Mouse (Mus musculus) cortical plate, adult 2 months (tissue): ENCODE measurements around the gene Selenon. TPM values are rescaled to one million over a fixed set of nuclear protein-coding genes. Genes with fewer than 3 reads are reported as not detected.

Experiments
- H3K27ac ChIP-seq: fragments of 200-500 bp; 2 replicates; pipeline ENCODE4 v1.5.1; 2012; ENCODE audit warnings: low read length, control low read depth, inconsistent platforms; ENCODE audit not compliant: insufficient read depth
- H3K4me1 ChIP-seq: fragments of 200-500 bp; 2 replicates; pipeline ENCODE4 v1.6.1; 2011; ENCODE audit warnings: low read length; ENCODE audit not compliant: control insufficient read depth, insufficient read depth
- H3K4me3 ChIP-seq: fragments of 200-500 bp; 2 replicates; pipeline ENCODE4 v1.5.1; 2011; ENCODE audit warnings: mild to moderate bottlenecking, low read length, control low read depth; ENCODE audit not compliant: insufficient read depth
- CTCF ChIP-seq: fragments of 200-500 bp; IDR thresholded peaks from 2 replicates; pipeline ENCODE4 v1.5.1; 2011; ENCODE audit warnings: mild to moderate bottlenecking, control low read depth, low read length; ENCODE audit not compliant: insufficient read depth; ENCODE audit errors: extremely low read depth
- POLR2A ChIP-seq: fragments of 200-500 bp; IDR thresholded peaks from 2 replicates; pipeline ENCODE4 v1.6.1; 2011; ENCODE audit warnings: mild to moderate bottlenecking, low read length, control low read depth; ENCODE audit not compliant: insufficient read depth; ENCODE audit errors: extremely low read depth
- polyA plus RNA-seq: library from polyadenylated mRNA; depleted of rRNA; stranded (reverse); fragments of >200 nt; gene quantifications from 2 replicates; pipeline ENCODE4 v1.2.3, GENCODE M21; 2012

The Selenon gene
- polyA plus RNA-seq, 1 experiment: 19.0 TPM

DNA sequence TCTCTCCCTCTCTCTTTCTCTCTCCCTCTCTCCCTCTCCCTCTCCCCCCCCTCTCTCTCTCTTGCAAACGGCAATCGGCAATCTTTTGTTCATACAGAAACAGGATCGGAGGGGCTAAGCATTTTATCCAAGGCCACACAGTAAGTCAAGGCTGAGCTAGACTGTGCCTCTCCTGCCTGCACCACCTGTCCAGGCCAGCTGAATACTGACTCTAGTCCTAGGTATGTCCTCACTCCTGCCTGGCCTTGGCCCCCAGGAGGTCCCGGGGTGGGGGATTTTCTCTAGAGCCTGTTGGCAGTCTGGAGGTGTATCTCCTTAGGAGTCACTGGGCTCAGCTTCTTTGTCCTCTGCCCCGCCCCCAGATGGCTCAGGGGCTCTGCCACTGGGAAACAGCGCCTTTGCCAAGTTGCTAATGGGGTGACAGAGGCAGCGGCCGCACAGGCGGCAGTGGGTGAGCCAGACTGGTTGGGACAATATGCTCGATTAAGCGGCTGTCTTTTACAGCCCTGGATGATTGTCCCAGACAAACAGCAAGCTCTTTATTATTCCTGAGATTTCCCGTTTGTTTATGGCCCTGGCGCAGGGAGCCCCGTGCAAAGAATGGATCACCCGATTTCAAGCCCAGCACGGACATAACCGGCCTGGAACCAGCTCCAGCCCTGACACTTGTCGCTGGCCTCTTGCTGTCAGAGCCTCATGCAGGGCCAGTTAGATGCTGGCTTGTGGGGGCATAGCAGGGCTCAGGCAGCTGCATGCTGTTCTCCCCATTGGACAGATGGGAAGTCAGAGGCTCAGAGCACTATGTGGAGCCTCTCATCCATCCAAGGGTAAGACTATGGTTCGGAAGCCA, 15.6 kb upstream of the Selenon start:
- Histone ChIP-seq H3K4me1 (no peaks in the 10 kb centered on the region), H3K4me3 (no peak overlapping the region), H3K27ac (no peak overlapping the region)
- no peak for TF ChIP-seq CTCF
- no peak for TF ChIP-seq POLR2A

DNA sequence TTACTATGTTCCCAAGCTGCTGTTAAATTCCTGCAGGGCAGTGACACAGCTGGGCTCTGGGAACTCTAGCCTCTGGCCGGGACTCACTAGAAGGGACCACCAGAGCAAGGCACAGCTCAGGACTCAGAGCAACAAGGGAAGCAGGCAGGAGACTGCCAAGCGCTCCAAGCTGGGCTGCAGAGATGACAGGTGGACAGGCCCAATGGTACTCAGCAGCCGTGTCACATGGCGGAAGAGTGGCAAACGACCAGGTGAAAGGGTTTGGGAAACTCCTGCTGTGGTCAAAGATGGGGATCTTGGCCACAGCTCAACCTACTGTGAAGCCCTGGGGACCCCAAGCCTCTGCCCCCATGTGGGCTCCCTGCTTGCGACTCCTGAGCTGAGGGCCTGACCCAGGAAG, 12.1 kb upstream of the Selenon start:
- no peak overlapping the region for H3K27ac ChIP-seq

DNA sequence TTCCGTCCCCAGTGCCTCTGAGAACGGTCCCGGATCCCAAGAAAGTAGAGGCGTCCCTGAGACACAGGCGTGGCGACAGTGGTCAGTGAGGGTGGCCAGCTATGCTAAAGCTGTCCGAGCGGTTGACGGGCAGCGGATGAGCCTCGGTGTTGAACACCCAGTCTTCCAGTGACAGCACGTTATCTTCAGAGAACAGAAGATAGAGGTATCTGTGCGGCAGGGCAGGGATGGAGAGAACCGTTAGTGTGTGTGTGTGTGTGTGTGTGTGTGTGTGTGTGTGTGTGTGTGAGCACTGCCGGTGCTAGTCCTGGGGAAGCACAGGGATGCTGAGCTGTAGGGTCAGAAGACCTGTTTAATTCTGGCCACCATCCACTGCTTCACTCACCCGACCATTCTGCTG, 11.7 kb upstream of the Selenon start:
- no peak overlapping the region for H3K4me3 ChIP-seq
- H3K27ac ChIP-seq: no peak overlapping the region
- TF ChIP-seq POLR2A: no peak
- TF ChIP-seq CTCF: no peak
- no peaks in the 10 kb centered on the region for H3K4me1 ChIP-seq

More for the DNA sequence above, 12.1 kb upstream of the Selenon start:
- H3K4me1 ChIP-seq: no peaks in the 10 kb centered on the region
- no peak overlapping the region for H3K4me3 ChIP-seq
- TF ChIP-seq POLR2A (no peak), CTCF (no peak)

DNA sequence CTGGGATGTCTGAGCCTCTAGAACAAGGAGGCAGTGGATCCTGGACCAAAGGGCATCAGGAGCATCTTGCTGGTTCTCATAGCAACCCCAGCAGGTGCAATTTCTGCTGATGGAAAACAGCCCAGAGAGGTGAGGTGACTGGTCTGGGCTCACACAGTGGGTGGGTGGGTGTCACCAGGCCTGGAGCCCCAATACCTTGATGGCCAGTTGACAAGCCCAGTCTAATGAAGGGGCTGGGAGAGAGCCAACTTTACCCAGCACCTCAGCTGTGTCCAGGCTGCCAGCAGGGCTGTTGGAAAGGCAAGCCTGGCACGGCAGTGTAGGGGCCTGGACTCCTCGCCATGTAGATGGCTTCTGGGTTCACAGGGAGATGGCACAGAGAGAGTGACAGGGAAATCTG, 10.0 kb upstream of the Selenon start:
- Histone ChIP-seq H3K4me1 (no peaks in the 10 kb centered on the region), H3K27ac (no peak overlapping the region), H3K4me3 (no peak overlapping the region)
- TF ChIP-seq CTCF (no peak), POLR2A (no peak)

DNA sequence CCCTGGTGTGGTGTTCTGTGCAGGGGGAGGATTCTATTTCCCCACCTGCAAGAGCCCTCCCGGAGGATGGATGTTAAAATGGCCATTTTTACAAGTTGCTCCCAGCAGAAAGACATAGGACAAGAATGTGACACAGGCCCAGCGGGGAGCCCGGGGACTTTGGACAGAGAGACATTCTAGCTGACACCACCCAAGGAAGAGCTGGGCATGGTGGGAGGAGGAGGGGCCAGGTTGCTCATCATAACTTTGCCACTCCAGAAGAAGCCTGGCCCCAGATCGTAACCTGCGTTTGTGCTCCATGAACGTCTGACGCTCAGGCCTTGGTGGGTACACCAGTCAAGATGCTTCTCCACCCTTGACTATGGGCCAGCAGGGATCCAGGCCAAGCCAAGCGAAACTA, 8.7 kb upstream of the Selenon start:
- Histone ChIP-seq H3K27ac (no peak overlapping the region), H3K4me3 (no peak overlapping the region), H3K4me1 (no peaks in the 10 kb centered on the region)
- TF ChIP-seq POLR2A: no peak
- no peak for TF ChIP-seq CTCF

DNA sequence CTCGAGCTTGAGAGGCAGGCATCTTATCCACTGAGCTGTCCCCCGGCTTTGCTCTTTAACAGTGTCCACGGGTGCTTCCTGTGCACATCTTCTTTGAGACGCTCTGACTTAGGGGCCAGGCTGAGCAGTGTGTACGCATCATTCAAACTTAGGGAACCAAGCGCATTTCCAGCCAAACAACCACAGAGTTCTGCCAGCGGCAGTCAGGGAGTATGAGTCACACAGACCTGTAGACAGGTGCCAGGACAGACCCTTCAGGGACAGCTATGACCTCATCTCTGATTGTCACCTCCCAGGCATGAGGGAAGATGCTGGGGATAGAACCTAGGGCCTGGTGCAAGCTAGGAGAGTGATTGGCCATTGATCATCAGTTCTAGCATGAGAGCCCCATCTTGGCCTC, 7.2 kb upstream of the Selenon start:
- Histone ChIP-seq H3K27ac (no peak overlapping the region), H3K4me1 (no peaks in the 10 kb centered on the region), H3K4me3 (no peak overlapping the region)
- TF ChIP-seq CTCF (no peak), POLR2A (no peak)

DNA sequence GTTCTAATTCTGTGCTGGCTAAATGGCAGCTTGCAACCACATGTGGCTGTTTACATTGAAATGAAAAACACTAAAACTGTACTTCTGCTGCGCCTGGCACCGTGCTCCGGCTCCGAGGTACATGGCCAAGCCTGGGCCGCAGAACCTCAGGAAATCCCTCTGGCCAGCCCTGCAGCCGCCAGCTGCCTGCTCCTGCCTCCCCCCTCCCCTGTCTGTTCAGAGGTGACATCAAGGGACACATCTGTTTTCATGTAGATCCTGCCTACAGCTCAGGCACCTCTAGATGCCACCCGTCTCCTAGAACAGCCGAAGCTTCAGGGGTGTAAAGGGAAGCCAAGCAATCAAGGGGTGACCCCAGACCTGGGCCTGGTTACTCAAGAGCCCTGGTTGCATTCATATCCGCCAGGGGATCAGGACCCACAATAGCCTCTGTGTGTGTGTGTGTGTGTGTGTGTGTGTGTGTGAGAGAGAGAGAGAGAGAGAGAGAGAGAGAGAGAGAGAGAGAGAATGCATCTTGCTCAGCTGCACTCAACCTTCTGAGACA, 6.7 kb upstream of the Selenon start:
- no peak overlapping the region for H3K27ac ChIP-seq
- H3K4me1 ChIP-seq: no peaks in the 10 kb centered on the region
- H3K4me3 ChIP-seq: no peak overlapping the region
- TF ChIP-seq POLR2A: no peak
- TF ChIP-seq CTCF: no peak

- Histone ChIP-seq H3K4me1 (no peaks in the 10 kb centered on the region), H3K4me3 (no peak overlapping the region), H3K27ac (no peak overlapping the region)
- TF ChIP-seq CTCF (no peak), POLR2A (no peak)
Measured at GRCm38 (mm10) chr4:134557626-134558249, 5.8 kb upstream of the Selenon start.

DNA sequence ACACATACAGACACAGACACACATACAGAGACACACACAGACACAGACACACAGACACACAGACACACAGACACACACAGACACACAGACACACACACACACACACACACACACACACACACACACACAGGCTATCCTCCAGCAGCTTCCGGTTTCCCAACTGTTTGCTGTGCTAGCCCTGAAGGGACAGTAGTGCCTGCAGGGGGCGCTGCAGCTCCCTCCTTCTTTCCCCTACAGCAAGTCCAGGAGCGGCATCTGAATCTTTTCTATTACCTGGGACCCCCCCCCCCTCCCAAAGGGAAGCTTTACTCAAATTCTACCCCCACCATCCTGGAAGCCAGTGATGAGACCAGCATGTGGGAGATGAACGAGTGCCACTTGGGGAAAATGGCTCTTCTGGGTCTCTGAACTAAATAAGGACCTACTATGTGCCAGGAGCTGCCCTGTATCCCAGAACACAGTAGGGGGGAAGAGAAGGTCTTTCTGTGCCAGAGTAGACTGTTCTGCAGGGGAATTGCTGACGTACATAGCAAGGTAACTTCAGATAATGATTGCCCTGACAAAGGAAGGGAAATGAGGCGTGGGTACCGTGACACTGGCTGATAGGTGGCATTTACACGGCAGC, 4.1 kb upstream of the Selenon start:
- peak; percentile 47 for TF ChIP-seq CTCF
- no peak for TF ChIP-seq POLR2A
- Histone ChIP-seq H3K27ac (no peak overlapping the region), H3K4me3 (no peak overlapping the region), H3K4me1 (peaks cover 2% of the 10 kb centered on the region; the same call in 1 of the 2 replicates)

DNA sequence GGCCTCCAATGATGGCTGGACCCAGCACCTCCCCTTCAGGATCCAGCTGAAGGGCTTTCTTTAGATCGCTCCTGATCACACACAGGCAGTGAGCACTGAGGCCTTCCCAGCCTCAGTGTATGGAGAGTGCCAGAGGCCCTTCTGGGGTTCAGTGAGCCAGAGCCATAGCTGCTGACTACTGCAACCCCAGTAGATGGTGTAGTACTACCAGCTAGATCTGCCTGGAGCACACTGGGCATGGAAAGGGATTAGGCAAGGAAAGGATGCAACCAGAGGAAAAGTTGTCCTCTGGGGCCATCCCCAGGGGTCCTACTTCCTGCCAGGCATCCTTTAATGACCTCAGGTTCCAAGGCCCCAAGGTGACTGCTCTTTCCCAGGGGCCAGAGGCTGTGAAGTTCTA, 1.7 kb upstream of the Selenon start:
- peak; percentile 47 for TF ChIP-seq CTCF
- no peak for TF ChIP-seq POLR2A
- Histone ChIP-seq H3K4me1 (peaks cover 2% of the 10 kb centered on the region; the same call in 1 of the 2 replicates), H3K4me3 (no peak overlapping the region), H3K27ac (no peak overlapping the region)
